Mouse (Mus musculus): ENCODE data around the gene Zfp672.
"Not testable (repeated sequence)": the region's sequence is repeated elsewhere in the genome, so short reads cannot be mapped to it uniquely, and the experiment has no call there.

The Zfp672 gene

DNA sequence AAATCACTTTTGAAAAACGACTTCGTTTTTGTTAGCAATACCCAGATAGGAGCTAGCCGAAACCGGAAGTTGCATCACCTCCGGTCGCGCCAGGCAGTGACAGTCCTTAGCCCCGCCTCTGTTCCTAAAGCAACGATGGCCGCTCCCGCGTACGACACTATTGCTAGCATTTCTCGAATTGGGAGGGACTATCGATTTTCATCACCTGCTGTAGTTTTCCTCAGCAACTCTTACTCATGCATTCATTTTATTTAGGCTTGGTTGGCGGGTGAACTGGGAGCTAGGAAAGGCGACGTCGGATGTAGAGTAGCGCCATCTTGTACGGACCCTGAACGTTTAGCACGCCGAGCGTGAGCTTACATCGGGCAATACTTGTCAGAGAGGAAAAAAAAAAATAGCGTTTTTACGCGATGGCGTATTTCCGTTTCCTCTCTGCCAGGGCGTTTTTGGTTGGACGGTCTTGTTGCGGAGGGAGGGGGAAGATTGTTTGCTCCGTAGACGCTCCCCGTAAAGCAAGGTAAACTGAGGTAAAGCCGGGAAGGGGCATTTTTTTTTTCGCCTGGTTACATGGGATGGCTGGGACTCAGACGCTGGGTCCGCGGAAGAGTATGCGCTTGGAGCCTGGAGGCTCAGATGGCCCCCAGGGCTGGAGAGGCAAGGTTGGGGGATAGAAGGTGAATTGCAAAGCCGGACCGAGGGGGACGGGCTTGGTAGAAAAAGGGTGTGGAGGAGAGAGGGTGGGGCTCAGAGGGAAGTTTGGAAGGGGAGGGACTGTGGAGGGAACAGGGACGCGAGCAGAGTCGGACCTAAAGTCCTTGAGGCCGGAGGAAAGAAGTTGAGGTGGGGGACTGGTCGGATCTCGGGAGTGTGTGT, at the start of gene Zfp672, which contains the start of gene Sh3bp5l:
Gene Zfp672 (minus strand): TSS at position 64 of the 873 bp plus-strand sequence.
Gene Sh3bp5l (plus strand): TSS at position 449 of the 873 bp plus-strand sequence.
- peak; percentile 89 to 92 for DNase-seq (ENCODE audit: low spot score in 2 of 2)

DNA sequence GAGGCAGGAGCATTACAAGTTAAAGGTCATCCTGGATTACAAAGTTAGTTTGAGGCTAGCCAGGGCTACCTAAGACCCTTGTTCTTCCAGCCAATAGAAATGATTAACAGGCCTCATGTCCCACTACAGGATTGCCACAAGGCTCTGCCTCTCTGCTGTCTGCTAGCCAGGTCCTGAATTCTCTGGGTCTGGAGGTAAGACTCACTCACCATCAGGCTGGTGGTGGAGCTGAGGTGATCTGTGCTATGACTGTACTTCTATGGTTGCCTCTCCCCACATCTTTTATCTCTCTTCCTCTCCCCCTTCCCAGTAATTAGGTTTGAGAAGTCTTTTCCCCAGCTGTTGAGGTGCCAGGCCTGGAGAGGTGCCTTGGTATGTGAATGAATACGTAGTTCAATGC, 49.4 kb upstream of the Zfp672 start:
- DNase-seq (ENCODE audit: low spot score in 2 of 2) = no peak

DNA sequence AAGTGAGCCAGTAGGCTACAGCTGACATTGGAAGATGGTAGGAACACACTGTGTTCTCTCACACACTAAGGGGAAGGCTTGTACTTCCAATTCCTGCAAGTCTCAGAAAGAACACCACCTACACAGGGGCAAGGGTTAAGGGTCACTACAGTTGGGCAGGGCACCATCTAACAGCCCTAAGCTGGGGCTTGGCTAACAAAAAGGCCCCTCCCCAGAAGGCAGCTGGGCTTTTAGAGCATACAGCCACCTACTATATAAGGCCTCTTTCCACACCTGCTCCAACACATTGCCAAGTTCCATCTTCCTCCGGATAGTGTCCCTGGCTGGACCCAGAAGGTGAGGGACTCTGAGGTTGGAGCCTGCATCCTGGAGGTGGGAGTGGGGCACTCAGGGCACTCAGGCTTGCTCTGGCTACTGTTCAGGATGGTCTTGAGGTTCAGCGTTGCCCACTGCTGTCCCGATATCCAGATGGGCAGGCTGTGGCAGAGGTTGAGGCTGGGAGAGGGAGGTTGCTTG, 48.7 kb upstream of the Zfp672 start, which contains the start of gene Lypd8:
Gene Lypd8 (plus strand): TSS at position 281 of the 516 bp plus-strand sequence.
- DNase-seq (ENCODE audit: low spot score in 2 of 2) = no peak

DNA sequence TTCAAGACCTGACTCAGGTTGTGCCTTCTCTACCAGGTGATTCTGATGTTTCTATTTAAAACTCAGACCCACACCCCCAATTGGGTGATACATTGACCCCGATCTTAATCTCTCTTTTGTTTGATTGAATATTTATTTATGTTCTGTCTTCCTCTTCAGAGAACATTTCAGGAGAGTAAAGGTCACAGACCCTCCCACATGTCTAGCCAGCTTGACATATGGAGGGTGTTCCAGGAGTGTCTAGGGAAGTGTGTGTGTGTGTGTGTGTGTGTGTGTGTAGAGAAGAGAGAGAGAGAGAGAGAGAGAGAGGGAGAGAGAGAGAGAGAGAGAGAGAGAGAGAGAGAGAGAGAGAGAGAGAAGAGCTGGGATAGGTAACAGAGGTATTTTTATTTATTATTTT, 47.5 kb upstream of the Zfp672 start:
- no peak for DNase-seq (ENCODE audit: low spot score in 2 of 2)

DNA sequence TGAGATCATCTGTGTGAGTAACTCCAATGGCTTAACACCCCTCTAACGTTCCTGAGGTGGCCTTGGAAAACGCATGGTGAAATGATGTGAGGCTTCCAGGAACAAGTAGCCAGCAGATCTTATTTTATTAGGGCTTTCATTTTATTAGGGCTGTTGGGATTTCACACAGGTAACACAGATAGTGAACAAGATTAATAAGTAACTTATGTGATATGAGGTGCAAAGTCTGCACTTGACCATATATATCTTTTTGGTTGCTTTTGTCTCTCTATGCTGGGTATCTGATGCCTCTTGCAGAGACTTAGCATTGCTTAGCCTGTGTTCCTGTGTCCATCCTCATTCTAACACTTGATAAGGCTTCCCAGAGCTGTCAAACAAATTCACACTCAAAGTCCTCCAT, 47.1 kb upstream of the Zfp672 start:
- DNase-seq (ENCODE audit: low spot score in 2 of 2) = no peak

DNA sequence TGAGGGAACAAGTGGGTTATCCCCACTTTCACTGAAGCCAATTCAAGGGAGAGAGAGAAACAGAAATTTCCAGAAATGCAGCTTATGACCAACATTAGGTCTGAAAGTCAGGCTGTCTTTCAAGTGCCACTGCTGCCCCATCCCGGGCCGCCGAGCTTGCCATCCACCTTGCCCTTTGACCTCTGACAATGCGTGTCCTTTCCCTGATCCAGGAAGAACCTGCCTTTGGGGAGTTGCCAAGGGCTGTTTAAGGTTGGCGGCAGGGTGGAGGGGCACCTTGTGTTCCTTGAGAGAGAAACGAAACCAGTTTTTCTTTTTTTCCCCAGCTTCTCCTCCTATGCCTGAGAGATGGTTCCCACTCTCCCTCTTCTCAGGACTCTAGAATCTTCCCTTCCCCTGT, 36.1 kb upstream of the Zfp672 start:
- not testable (repeated sequence) for DNase-seq (ENCODE audit: low spot score in 2 of 2)

DNA sequence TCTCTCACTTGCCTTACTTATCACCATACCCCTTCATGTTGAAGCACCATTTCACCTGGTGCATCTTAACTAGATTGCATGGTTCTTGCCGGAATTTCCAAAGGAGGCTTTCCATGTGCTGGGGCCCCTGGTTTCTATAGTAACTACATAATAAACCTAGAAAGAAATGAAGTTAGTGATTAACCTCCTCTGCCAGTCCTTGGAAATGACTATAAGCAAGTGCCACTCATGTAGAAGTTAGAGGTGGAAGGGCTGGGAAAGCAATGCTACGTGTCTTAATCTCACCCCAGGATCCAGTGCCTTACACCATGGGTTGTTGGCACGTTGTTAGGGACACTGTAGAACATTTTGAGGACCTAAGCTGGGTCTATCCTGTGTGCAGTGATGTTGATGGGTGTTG, 34.3 kb upstream of the Zfp672 start:
- no peak for DNase-seq (ENCODE audit: low spot score in 2 of 2)

DNA sequence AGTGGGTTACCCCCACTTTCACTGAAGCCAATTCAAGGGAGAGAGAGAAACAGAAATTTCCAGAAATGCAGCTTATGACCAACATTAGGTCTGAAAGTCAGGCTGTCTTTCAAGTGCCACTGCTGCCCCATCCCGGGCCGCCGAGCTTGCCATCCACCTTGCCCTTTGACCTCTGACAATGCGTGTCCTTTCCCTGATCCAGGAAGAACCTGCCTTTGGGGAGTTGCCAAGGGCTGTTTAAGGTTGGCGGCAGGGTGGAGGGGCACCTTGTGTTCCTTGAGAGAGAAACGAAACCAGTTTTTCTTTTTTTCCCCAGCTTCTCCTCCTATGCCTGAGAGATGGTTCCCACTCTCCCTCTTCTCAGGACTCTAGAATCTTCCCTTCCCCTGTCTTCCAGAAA, 32.4 kb upstream of the Zfp672 start:
- not testable (repeated sequence) for DNase-seq (ENCODE audit: low spot score in 2 of 2)

DNA sequence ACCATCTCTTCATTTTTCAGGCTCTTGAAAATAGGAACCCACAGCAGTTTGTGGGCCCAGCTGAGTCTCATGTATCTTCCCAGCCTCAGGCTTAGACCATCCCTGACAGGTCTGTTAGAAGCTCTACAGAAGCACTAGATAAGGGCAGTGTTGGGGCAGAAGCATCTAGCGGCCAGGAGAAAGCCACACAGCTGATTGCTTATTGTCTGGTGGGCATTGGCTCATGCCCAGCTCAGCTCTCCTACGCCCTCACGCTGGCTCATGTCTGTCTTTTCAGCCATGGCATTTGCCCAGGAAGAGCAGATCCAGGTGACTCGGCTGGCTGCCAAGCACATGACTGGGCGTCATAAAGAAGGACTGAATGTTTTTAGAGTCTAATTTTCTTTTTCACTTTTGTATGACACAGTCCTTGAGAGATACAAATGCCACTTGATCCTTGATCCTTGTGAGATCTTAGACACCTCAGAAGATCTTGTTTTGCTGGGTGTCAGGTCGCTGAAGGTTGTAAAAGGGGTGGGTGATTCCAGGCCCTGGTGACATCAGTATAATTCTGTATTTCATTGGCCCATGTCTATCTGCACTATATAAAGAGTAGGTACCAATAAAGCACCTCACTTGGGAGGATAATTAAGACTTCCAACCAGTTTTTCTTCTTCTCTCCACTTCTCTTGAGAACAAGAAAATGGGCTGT, 27.9 kb upstream of the Zfp672 start:
- no peak for DNase-seq (ENCODE audit: low spot score in 2 of 2)

DNA sequence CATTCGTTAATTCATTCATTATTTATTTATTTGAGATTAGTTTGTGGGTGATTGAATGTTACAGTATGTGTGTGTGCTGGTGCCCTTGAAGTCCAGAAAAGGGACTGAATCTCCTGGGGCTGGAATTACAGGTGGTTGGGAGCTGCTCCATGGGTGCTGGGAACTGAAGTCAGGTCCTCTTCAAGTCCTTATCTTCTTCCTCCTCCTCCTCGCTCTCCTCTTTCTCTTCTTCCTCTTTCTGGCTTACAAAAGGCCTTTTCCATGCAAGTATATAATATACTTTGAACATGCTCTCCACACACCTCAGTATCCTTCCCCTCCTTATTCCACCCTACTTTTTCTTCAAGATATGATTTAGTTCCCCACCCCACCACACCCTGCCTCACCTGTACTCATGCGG, 26.9 kb upstream of the Zfp672 start:
- DNase-seq (ENCODE audit: low spot score in 2 of 2) = no peak

DNA sequence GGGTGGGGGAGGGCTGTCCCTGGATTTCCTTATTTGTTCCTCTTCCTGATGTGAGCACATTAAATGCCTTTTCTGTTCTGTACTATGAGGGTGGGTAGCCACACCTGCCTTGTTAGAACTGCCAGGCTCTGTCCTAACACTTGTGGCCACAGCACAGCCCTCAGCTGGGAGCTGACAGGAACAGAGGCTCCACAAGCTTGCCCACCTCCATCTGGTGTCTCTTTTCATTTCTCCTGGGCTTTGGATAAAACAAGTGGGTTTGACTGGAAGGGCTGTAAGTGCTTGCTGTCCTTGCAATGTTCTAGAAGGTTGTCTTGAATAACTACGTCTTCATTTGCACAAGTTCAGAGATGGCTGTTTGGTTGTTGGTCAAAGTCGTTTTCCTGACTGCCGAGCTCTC, 24.8 kb upstream of the Zfp672 start:
- peak in 1 of 2 experiments; percentile 25 for DNase-seq (ENCODE audit: low spot score in 2 of 2)

DNA sequence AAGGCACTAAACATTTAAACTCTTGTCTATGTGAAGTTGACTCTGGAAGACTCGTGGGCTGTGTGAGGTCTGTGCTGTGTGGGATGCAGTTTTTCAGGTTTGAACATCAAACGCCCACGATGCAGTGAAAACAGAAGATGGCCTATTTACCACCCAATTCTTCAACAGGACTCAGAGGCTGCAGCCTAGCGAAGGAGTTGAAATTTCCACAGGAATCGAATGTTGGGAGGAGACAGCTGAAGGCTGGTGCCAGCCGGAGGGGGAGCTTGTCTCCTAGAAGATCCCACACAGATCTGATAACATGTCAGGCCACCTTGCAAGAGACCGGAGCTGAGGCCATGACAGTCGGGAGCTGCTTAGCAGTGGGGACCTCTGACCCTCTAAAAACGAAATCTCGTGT, 24.3 kb upstream of the Zfp672 start:
- peak; percentile 35 to 68 for DNase-seq (ENCODE audit: low spot score in 2 of 2)

DNA sequence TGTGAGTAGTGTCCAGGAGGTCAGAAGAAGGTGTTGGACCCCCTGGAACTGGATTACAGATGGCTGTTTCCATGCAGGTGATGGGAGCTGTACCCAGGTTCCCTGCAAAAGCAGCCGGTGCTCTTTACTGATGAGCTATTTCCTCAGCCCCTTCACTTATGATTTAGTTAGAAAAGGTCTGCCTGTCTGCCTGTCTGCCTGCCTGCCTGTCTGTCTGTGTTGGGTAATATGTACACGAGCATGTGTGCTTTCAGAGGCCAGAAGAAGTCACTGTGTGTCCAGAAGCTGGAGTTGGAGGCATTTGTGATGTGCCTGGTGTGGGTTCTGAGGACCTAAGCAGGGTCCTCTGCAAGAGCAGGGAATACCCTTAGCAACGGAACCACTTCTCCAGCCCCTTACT, 23.6 kb upstream of the Zfp672 start:
- no peak for DNase-seq (ENCODE audit: low spot score in 2 of 2)

DNA sequence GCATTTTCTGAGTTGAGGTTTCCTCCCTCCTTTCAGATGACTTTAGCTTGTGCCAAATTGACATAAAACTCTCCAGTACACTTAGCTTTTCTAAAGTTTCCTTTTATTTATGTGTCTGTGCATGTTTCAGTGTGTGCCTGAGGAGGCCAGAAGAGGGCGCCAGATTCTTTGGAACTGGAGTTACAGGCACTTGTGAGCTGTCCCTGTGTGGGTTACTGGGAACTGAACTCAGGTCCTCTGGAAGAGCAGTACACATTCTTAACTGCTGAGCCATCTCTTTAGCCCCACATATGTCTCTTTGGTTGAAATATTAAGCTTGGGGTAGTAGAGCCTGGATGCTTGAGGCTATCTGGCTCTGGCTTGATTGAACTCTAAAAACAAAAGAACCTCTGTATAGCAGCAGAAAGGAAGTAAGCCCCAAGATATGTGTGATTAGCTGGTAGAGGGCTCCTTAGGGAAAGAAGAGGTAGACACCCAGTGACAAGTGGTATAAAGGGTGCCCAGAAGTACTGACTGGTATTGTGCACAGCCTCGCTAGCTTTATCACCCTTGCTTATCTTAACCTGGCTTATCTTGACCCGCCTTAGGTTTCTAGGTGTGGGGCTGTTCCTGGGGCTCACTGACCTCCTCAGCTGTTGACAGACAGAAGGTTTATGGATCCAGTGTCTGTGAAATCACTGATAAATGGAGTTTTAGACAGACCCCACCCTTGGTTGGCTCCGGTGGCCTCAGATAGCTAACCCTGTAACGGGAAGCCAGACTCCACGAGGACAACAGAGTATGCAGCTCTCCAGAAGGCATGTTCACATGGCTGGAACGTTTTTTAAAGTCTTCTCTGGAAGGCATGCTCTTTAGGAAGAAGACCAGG, 22.8 kb upstream of the Zfp672 start:
- no peak for DNase-seq (ENCODE audit: low spot score in 2 of 2)

DNA sequence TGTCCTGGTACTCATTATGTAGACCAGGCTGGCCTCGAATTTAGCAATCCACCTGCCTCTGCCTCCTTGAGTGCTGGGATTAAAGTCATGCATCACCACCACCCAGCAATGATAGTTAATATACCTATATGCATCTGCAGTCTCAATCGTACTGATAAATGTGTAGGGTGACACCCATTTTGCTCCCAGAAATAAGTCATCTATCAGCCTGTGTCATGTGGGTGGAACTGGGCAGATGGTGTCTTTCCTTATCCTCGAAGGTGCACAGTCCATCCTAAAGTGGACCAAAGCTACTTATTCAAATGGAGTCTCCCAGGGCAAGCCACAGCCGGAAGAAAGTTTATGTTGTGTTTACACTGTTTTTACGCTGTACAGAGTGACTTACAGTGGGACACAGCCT, 21.0 kb upstream of the Zfp672 start:
- DNase-seq (ENCODE audit: low spot score in 2 of 2) = no peak

DNA sequence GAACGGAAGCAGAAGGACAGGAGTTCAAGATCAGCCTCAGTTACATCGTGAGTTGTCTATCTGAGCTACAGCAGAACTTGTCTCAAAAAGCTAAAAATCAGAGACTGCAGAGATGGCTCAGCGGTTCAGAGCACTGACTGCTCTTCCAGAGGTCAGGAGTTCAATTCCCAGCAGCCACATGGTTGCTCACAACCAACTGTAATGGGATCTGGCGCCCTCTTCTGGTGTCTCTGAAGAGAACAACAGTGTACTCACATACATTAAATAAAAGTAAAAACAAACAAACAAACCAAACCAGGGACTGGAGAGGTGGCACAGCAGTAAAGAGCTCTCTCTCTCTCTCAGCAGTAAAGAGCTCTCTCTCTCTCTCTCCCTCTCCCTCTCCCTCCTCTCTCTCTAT, 20.5 kb upstream of the Zfp672 start:
- DNase-seq (ENCODE audit: low spot score in 2 of 2) = no peak

DNA sequence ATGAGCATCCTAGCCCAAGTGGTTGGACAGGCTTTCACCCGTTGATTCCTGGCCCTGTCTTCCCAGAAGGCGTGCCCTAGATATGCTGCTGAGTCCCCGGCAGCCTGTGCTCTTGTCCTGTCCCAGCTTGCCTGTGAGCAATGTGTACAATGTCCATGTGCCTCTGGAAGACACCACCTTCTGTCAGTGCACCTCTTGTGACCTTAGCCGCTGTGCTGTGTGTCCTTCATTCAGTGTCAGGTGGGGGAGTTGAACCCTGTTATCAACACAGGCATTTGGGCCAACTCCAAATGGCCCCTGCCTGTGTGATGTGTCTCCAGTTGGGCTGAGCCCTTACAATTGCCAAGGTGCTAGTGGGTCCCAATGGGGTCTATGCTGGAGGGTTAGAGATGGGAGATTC, 16.6 kb upstream of the Zfp672 start:
- no peak for DNase-seq (ENCODE audit: low spot score in 2 of 2)

DNA sequence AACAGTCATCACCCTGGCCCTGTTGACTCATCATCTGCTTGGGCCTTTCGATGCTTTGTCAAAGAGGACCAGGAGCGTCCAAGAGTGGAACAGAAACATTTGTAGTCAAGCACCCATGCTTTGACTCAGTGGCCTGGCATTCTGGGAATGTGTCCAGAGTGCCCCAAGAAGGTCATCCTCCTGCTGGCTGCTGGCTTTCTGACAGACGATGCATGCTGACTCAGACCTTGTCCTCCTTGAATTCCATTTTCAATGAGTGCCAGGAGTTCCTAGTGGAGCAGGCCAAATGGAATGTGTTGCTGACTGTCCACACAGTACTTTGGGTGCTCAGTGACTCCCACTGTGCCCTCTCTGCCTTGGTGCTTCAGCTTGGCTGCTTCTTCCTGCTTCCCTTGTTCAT, 4.6 kb upstream of the Zfp672 start:
- DNase-seq (ENCODE audit: low spot score in 2 of 2) = no peak

DNA sequence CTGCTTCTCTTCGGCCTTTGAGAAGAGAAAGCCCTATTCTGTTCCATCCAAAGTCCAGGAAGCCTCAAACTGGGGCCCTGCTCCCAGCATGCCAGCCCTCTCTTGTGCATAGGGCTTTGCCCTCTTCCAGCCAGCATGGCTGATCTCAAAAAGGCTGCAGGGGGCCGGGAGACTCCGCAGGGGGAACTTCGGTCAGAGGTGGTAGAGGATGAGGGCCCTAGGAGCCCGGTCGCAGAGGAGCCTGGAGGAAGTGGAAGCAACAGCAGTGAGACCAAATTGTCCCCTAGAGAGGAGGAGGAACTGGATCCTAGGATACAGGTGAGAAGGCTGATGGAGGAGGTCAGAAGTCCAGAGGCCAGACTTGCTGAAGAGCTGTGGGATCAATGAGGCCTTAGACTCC, 1.4 kb upstream of the Zfp672 start:
- DNase-seq (ENCODE audit: low spot score in 2 of 2) = no peak

DNA sequence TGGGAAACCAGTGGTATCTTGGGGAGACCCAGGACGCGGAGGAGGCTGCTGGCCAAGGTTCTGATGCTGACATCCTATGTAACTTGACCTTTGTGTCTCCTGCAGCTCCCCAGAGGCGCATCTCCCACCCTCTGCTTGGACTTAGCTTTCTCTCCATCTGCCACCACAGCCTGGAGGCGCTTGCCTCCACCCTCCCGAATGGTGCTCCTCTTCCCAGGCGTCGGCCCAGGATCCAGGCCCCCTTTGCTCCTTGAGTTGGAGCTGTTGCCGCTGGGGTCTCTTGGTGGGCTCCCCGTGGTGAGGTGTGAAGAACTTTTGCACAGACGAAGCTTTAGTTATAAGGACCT, 983 bp upstream of the Zfp672 start:
- no peak for DNase-seq (ENCODE audit: low spot score in 2 of 2)

DNA sequence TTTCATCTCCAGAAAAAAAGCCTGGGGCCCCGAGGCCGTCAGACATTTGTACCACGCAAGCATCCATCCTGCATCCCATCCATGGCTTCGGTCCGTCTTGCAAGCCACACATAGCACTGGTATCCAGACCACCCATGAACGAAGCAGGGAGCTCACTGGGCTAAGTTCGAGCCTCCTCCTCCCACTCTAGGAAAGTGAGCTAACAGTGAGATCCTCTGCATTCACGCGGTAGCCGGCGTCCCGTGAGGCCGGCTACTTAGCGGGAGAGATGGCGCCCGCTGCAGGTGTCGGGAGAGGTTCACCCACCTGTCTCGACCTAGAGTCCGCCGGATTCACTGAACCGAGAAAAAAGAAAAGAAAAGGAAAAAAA, 248 bp downstream of the Zfp672 start:
- no peak for DNase-seq (ENCODE audit: low spot score in 2 of 2)

DNA sequence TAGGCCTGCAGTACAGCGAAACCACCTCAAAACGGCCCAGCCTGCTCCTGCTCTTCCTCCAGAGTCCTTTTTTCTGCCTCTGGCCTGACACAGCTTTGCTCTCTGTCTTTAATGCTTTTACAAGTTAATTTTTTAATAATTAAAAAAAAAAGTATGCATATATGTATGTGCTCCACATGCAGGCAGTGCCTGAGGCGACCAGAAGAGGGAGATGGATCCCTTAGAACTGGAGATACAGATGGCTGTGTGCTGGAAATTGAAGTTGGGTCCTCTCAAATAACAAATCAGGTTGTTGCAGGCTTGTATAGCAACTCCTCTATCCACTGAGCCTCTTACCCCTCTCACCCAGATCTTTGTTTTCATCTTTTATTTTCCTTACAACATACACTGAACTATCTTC, 3.4 kb downstream of the Zfp672 start:
- DNase-seq (ENCODE audit: low spot score in 2 of 2) = no peak

All from left cerebral cortex, adult 9 months (tissue).